Mouse (Mus musculus): Measurements from ENCODE around the gene Ptprb. TPM values are rescaled to one million over a fixed set of nuclear protein-coding genes. Genes with fewer than 3 reads are reported as not detected.

Gene Ptprb
- polyA plus RNA-seq (2014; fragmentation: Nextera tagmentation; extraction: Ambion mirVana), result 2.9 TPM in 2 replicates

DNA sequence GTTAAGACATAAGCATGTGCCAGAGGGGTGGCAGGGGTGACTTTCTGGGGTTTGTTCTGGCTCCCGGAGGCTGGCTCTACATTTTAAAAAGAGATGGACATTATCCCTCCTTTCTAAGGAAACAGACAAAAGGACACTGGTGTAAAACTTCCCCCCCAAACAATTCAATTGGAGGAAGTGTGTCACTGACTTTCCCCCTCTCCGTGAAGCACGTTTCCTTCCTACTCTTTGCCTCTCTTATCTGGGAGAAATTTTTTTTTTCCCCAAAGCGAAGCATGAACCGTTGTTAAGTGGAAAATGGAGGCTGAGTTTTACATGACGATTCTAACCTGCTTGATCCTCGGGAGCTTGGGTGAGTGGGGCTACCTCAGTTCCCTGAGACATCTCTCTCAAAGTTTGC is at the start of gene Ptprb:
Gene Ptprb (plus strand): TSS at position 244 of the 400 bp plus-strand sequence.
- WGBS, result 78% methylated on average over 7 of the region's 7 CpGs
- no peak for DNase-seq (ENCODE audit: low spot score)
- H3K27ac ChIP-seq (ENCODE audit: low read depth, low read length), result no peak within 1 kb of the TSS

DNA sequence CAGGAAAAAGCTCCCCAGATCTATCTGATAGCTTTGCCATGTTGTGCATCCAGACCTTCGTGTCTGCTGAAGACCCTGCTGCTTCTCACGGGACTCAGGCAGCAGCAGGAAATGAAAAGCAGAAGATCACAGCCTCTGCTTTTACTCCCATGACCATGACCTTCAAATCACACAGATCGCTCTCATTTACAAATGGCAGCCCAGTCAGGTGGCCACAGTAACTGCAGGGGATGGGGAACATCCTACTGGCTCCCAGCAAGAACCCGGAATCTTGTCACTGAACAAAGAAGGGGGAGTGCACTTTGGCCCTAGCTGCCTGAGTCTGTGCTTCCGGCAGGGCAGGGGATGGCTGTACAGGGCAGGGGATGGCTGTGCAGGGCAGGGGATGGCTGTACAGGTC is 40.0 kb upstream of the Ptprb start:
- no peak for ATAC-seq (replicated peaks; ENCODE audit: low FRiP score)
- Histone ChIP-seq H3K27ac (ENCODE audit: low read depth, low read length) (no peak overlapping the region), H3K4me2 (ENCODE audit: low read depth, low read length, severe bottlenecking) (no peak overlapping the region), H3K9ac (ENCODE audit: low read length) (no peak overlapping the region), H3K9me3 (ENCODE audit: control insufficient read depth, low read length) (no peaks in the 10 kb centered on the region), H3K27me3 (ENCODE audit: control insufficient read depth, insufficient read depth, low read length) (no peaks in the 10 kb centered on the region), H3K4me3 (ENCODE audit: low read depth, low read length) (no peak overlapping the region), H3K4me1 (replicated peaks; ENCODE audit: control insufficient read depth, insufficient read depth, low read length) (no peaks in the 10 kb centered on the region), H3K36me3 (ENCODE audit: control insufficient read depth, insufficient read depth, low read length) (no peaks in the 10 kb centered on the region)
- WGBS, result 61% methylated on average over 5 of the region's 5 CpGs
- no peak for DNase-seq (ENCODE audit: low spot score)

More for the DNA sequence above, at the start of gene Ptprb:
- ATAC-seq (replicated peaks; ENCODE audit: low FRiP score), result no peak
- no peaks in the 10 kb centered on the region for H3K36me3 ChIP-seq (ENCODE audit: control insufficient read depth, insufficient read depth, low read length)
- H3K4me2 ChIP-seq (ENCODE audit: low read depth, low read length, severe bottlenecking), result no peak within 1 kb of the TSS
- H3K9ac ChIP-seq (ENCODE audit: low read length), result no peak within 1 kb of the TSS
- H3K4me3 ChIP-seq (ENCODE audit: low read depth, low read length), result no peak within 1 kb of the TSS
- H3K27me3 ChIP-seq (ENCODE audit: control insufficient read depth, insufficient read depth, low read length), result no peaks in the 10 kb centered on the region
- H3K4me1 ChIP-seq (replicated peaks; ENCODE audit: control insufficient read depth, insufficient read depth, low read length), result no peaks in the 10 kb centered on the region
- H3K9me3 ChIP-seq (ENCODE audit: control insufficient read depth, low read length), result no peaks in the 10 kb centered on the region

- Histone ChIP-seq H3K4me1 (replicated peaks; ENCODE audit: control insufficient read depth, insufficient read depth, low read length) (no peaks in the 10 kb centered on the region), H3K27me3 (ENCODE audit: control insufficient read depth, insufficient read depth, low read length) (no peaks in the 10 kb centered on the region), H3K4me3 (ENCODE audit: low read depth, low read length) (no peak overlapping the region), H3K9ac (ENCODE audit: low read length) (no peak overlapping the region), H3K36me3 (ENCODE audit: control insufficient read depth, insufficient read depth, low read length) (no peaks in the 10 kb centered on the region), H3K4me2 (ENCODE audit: low read depth, low read length, severe bottlenecking) (no peak overlapping the region), H3K27ac (ENCODE audit: low read depth, low read length) (no peak overlapping the region), H3K9me3 (ENCODE audit: control insufficient read depth, low read length) (no peaks in the 10 kb centered on the region)
- DNase-seq (ENCODE audit: low spot score) (no peak), ATAC-seq (replicated peaks; ENCODE audit: low FRiP score) (no peak)
- 81% methylated on average over 7 of the region's 7 CpGs for WGBS
These were observed 33.1 kb upstream of the Ptprb start for GRCm38 (mm10) chr10:116242200-116242599.

GRCm38 (mm10) chr10:116243373-116243772 is 31.9 kb upstream of the Ptprb start:
- H3K4me1 ChIP-seq (replicated peaks; ENCODE audit: control insufficient read depth, insufficient read depth, low read length), result no peaks in the 10 kb centered on the region
- 64% methylated on average over 7 of the region's 7 CpGs for WGBS
- H3K9ac ChIP-seq (ENCODE audit: low read length), result no peak overlapping the region

DNA sequence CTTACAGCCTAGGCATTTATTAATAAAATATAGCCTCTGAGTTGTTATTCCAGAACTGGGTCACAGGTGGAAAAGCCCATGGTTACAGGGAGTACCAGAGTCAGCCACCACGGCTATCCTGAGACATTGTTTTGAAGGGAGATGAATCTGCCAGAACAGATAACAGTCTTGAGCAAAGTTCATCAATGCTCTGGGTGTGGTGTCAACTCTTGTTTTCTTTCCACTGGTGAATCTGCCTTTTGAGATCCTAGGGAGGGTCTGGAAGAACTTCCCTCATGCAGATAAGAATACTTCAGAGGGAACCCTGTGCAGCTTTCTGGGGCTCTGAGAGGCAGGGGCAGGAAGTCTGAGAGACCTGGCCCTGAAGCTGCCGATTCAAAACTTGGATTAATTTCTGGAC is 29.7 kb upstream of the Ptprb start:
- no peaks in the 10 kb centered on the region for H3K36me3 ChIP-seq (ENCODE audit: control insufficient read depth, insufficient read depth, low read length)
- no peak overlapping the region for H3K27ac ChIP-seq (ENCODE audit: low read depth, low read length)
- no peak overlapping the region for H3K4me2 ChIP-seq (ENCODE audit: low read depth, low read length, severe bottlenecking)
- H3K9me3 ChIP-seq (ENCODE audit: control insufficient read depth, low read length), result no peaks in the 10 kb centered on the region
- H3K9ac ChIP-seq (ENCODE audit: low read length), result no peak overlapping the region
- DNase-seq (ENCODE audit: low spot score) (no peak), ATAC-seq (replicated peaks; ENCODE audit: low FRiP score) (no peak)
- H3K27me3 ChIP-seq (ENCODE audit: control insufficient read depth, insufficient read depth, low read length), result no peaks in the 10 kb centered on the region
- WGBS, result 77% methylated on average over 2 of the region's 2 CpGs
- H3K4me1 ChIP-seq (replicated peaks; ENCODE audit: control insufficient read depth, insufficient read depth, low read length), result no peaks in the 10 kb centered on the region
- H3K4me3 ChIP-seq (ENCODE audit: low read depth, low read length), result no peak overlapping the region

More at GRCm38 (mm10) chr10:116243373-116243772, 31.9 kb upstream of the Ptprb start:
- H3K36me3 ChIP-seq (ENCODE audit: control insufficient read depth, insufficient read depth, low read length), result no peaks in the 10 kb centered on the region
- no peak overlapping the region for H3K4me3 ChIP-seq (ENCODE audit: low read depth, low read length)
- no peaks in the 10 kb centered on the region for H3K27me3 ChIP-seq (ENCODE audit: control insufficient read depth, insufficient read depth, low read length)
- H3K27ac ChIP-seq (ENCODE audit: low read depth, low read length), result no peak overlapping the region
- no peak overlapping the region for H3K4me2 ChIP-seq (ENCODE audit: low read depth, low read length, severe bottlenecking)
- no peak for ATAC-seq (replicated peaks; ENCODE audit: low FRiP score)
- H3K9me3 ChIP-seq (ENCODE audit: control insufficient read depth, low read length), result no peaks in the 10 kb centered on the region
- no peak for DNase-seq (ENCODE audit: low spot score)

DNA sequence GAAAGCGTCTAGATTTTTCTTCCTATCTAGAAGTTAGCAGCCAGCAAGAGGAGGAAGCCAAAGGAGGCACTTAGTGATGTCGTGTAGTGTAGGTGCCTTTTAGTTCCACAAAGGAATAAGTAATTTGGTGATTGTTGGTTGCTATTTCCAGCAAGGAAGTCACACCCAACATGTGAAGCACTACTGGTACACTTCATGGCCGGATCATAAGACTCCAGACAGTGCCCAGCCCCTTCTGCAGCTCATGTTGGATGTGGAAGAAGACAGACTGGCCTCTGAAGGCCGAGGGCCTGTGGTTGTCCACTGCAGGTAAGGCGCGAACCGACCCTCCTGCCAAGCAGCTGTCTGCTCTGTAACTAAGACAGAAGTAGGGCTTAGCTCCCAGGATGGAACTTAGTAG is 22.7 kb upstream of the Ptprb start:
- Histone ChIP-seq H3K4me2 (ENCODE audit: low read depth, low read length, severe bottlenecking) (no peak overlapping the region), H3K27ac (ENCODE audit: low read depth, low read length) (no peak overlapping the region), H3K36me3 (ENCODE audit: control insufficient read depth, insufficient read depth, low read length) (no peaks in the 10 kb centered on the region), H3K9me3 (ENCODE audit: control insufficient read depth, low read length) (no peaks in the 10 kb centered on the region), H3K27me3 (ENCODE audit: control insufficient read depth, insufficient read depth, low read length) (no peaks in the 10 kb centered on the region), H3K9ac (ENCODE audit: low read length) (no peak overlapping the region), H3K4me1 (replicated peaks; ENCODE audit: control insufficient read depth, insufficient read depth, low read length) (no peaks in the 10 kb centered on the region), H3K4me3 (ENCODE audit: low read depth, low read length) (no peak overlapping the region)
- WGBS, result 90% methylated on average over 7 of the region's 7 CpGs
- DNase-seq (ENCODE audit: low spot score), result no peak
- no peak for ATAC-seq (replicated peaks; ENCODE audit: low FRiP score)

DNA sequence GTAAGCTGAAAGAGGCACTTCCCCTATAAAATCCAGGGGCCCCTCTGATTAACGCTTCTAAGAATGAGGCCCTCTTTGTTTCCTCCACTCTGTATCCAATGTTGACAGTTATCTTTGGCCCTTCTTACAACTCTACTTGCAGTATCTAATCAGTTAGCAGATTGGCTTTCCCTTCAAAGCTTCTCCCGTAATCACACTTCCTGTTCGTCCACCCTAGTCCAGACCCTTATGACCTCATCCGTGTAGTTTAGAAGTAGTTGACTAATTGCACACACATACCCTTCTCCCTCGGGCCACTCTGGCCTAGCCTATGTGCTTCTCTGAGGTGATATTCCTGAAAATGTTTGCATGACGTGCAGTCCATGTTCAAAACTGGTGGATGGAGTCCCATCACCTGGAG is 21.4 kb upstream of the Ptprb start:
- Histone ChIP-seq H3K9ac (ENCODE audit: low read length) (no peak overlapping the region), H3K4me2 (ENCODE audit: low read depth, low read length, severe bottlenecking) (no peak overlapping the region), H3K4me3 (ENCODE audit: low read depth, low read length) (no peak overlapping the region), H3K36me3 (ENCODE audit: control insufficient read depth, insufficient read depth, low read length) (no peaks in the 10 kb centered on the region), H3K4me1 (replicated peaks; ENCODE audit: control insufficient read depth, insufficient read depth, low read length) (no peaks in the 10 kb centered on the region), H3K27ac (ENCODE audit: low read depth, low read length) (no peak overlapping the region), H3K27me3 (ENCODE audit: control insufficient read depth, insufficient read depth, low read length) (no peaks in the 10 kb centered on the region), H3K9me3 (ENCODE audit: control insufficient read depth, low read length) (no peaks in the 10 kb centered on the region)
- WGBS, result 84% methylated on average over 6 of the region's 6 CpGs
- DNase-seq (ENCODE audit: low spot score), result no peak
- ATAC-seq (replicated peaks; ENCODE audit: low FRiP score), result no peak

DNA sequence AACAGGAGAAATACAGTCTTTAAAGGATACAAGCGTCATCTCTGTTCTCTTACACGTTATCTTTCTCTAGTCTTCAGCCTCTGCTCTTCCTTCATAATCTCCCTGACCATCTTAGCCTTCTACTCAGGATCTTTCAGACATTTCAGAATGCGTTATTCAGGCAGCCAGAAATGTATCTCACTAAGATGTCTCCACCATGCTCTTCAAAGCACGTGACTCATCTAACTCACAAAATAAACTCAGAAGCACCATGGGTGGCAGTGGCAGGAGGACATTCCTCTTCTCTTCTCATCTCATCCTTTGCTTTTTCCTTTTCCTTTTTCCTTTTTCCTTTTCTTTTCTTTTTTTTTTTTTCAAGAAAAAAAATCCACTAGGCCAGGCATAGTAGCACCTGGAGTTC is 16.0 kb upstream of the Ptprb start:
- Histone ChIP-seq H3K4me2 (ENCODE audit: low read depth, low read length, severe bottlenecking) (no peak overlapping the region), H3K9ac (ENCODE audit: low read length) (no peak overlapping the region), H3K27ac (ENCODE audit: low read depth, low read length) (no peak overlapping the region), H3K4me3 (ENCODE audit: low read depth, low read length) (no peak overlapping the region), H3K4me1 (replicated peaks; ENCODE audit: control insufficient read depth, insufficient read depth, low read length) (no peaks in the 10 kb centered on the region), H3K36me3 (ENCODE audit: control insufficient read depth, insufficient read depth, low read length) (no peaks in the 10 kb centered on the region), H3K9me3 (ENCODE audit: control insufficient read depth, low read length) (no peaks in the 10 kb centered on the region), H3K27me3 (ENCODE audit: control insufficient read depth, insufficient read depth, low read length) (no peaks in the 10 kb centered on the region)
- 84% methylated on average over 4 of the region's 4 CpGs for WGBS
- DNase-seq (ENCODE audit: low spot score) (no peak), ATAC-seq (replicated peaks; ENCODE audit: low FRiP score) (no peak)

DNA sequence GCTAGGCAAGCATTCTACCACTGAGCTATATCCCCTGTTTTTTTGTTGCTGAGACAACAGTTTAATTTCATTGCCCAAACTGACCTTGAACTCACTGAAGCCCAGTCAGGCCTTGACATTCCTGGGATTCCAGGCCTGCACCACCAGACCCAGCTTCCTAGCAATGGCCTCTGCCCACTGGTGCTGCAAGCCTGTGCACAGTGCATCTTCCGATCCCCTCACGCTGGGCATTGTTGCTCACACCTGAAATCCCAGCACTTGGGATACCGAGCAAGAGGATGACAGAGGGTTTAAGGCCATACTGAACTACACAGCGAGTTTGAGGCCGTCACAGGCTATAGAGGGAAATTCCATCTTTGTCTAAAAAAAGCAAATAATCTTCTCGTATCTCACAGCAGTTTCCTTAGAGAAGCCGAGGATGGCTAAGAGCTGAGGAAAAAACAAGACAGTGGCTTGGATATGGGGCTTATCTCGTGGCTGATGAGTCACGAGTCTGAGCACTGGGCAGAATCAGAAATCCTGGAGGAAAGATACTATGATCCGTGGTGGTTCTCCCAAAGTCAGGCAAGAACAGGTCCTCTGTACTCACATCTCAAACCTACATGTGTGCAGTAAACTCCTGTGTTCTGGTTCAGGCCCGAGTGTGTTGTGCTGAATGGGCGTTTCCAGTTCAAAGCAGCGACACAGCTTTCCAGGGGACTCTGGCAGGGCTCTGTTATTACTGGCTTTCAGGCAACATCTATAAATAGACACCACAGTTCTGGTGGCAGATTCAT is 14.5 kb upstream of the Ptprb start:
- Histone ChIP-seq H3K36me3 (ENCODE audit: control insufficient read depth, insufficient read depth, low read length) (no peaks in the 10 kb centered on the region), H3K9ac (ENCODE audit: low read length) (no peak overlapping the region), H3K27me3 (ENCODE audit: control insufficient read depth, insufficient read depth, low read length) (no peaks in the 10 kb centered on the region), H3K27ac (ENCODE audit: low read depth, low read length) (no peak overlapping the region), H3K4me3 (ENCODE audit: low read depth, low read length) (no peak overlapping the region), H3K4me1 (replicated peaks; ENCODE audit: control insufficient read depth, insufficient read depth, low read length) (no peaks in the 10 kb centered on the region), H3K4me2 (ENCODE audit: low read depth, low read length, severe bottlenecking) (no peak overlapping the region), H3K9me3 (ENCODE audit: control insufficient read depth, low read length) (no peaks in the 10 kb centered on the region)
- DNase-seq (ENCODE audit: low spot score), result no peak
- no peak for ATAC-seq (replicated peaks; ENCODE audit: low FRiP score)
- WGBS, result 76% methylated on average over 13 of the region's 13 CpGs
